Mouse (Mus musculus) intestine, postnatal 0 days (tissue): ENCODE measurements around the gene Ankfy1. TPM values are rescaled to one million over a fixed set of nuclear protein-coding genes. Genes with fewer than 3 reads are reported as not detected.

Experiments used
- ATAC-seq: fragments of 200-750 bp; cut with Nextera tagmentation; 2 replicates; pipeline ENCODE4 v1.8.0; 2017; ENCODE audit warnings: mild to moderate bottlenecking, moderate TSS enrichment, moderate library complexity
- H3K27ac ChIP-seq: fragments of 300-500 bp; sonication (generic); 2 replicates; pipeline ENCODE4 v1.5.1; 2014; ENCODE audit warnings: mild to moderate bottlenecking, low read depth, low read length, moderate library complexity
- H3K27me3 ChIP-seq: fragments of 300-500 bp; sonication (generic); replicated peaks from 2 replicates; pipeline ENCODE4 v1.6.1; 2014; ENCODE audit warnings: low read length, mixed read lengths; ENCODE audit not compliant: control insufficient read depth, insufficient read depth
- H3K36me3 ChIP-seq: fragments of 300-500 bp; sonication (generic); 2 replicates; pipeline ENCODE4 v1.6.1; 2014; ENCODE audit warnings: mild to moderate bottlenecking, moderate library complexity; ENCODE audit not compliant: control insufficient read depth, insufficient read depth
- H3K4me1 ChIP-seq: fragments of 300-500 bp; sonication (generic); replicated peaks from 2 replicates; pipeline ENCODE4 v1.6.1; 2014; ENCODE audit warnings: antibody characterized with exemption, low read length, mixed read lengths; ENCODE audit not compliant: control insufficient read depth, insufficient read depth
- H3K4me2 ChIP-seq: fragments of 300-500 bp; sonication (generic); replicated peaks from 2 replicates; pipeline ENCODE4 v1.6.1; 2014; ENCODE audit warnings: low read depth, mild to moderate bottlenecking, moderate library complexity
- H3K4me3 ChIP-seq: fragments of 300-500 bp; sonication (generic); 2 replicates; pipeline ENCODE4 v1.5.1; 2014; ENCODE audit warnings: low read depth, low read length
- H3K9ac ChIP-seq: fragments of 300-500 bp; sonication (generic); 2 replicates; pipeline ENCODE4 v1.6.1; 2014; ENCODE audit warnings: mild to moderate bottlenecking, low read depth, low read length
- H3K9me3 ChIP-seq: fragments of 300-500 bp; sonication (generic); 2 replicates; pipeline ENCODE4 v1.6.1; 2016; ENCODE audit warnings: mixed run types; ENCODE audit not compliant: control insufficient read depth
- CTCF ChIP-seq: sonication (generic); IDR thresholded peaks from 2 replicates; pipeline ENCODE4 v1.5.1; 2016; ENCODE audit warnings: low read depth, mild to moderate bottlenecking, control low read depth, antibody characterized with exemption, moderate library complexity
- WGBS: fragments of 180-500 bp; shearing (Covaris S2); extraction: QIAGEN DNeasy Blood & Tissue Kit; methylation state at CpG from one replicate; pipeline ENCODE4 v1.1.7; 2014; 5-methylcytosine and 5-hydroxymethylcytosine counted together
- polyA plus RNA-seq: library from polyadenylated mRNA; unstranded; fragments of >200 nt; fragmentation: Nextera tagmentation; extraction: Ambion mirVana; gene quantifications from 2 replicates; pipeline ENCODE4 v1.2.1, GENCODE M21; 2015

The Ankfy1 gene
- 8.3 and 9.0 TPM in 2 replicates for polyA plus RNA-seq

GRCm38 (mm10) chr11:72689551-72690510 is at the start of gene Ankfy1:
Gene Ankfy1 (plus strand): TSS chr11:72690006.
- no peaks in the 10 kb centered on the region for H3K27me3 ChIP-seq
- ATAC-seq = peak; percentile 98
- peak within 1 kb of the TSS; percentile 95 for H3K4me3 ChIP-seq
- H3K9me3 ChIP-seq = no peaks in the 10 kb centered on the region
- under 1% methylated on average over 55 of the region's 56 CpGs for WGBS
- H3K4me2 ChIP-seq = peak within 1 kb of the TSS; percentile 68
- peak within 1 kb of the TSS; percentile 78 for H3K9ac ChIP-seq
- no peaks in the 10 kb centered on the region; the same call in 1 of the 2 replicates for H3K36me3 ChIP-seq
- TF ChIP-seq CTCF = no peak
- H3K27ac ChIP-seq = peak within 1 kb of the TSS; percentile 75
- H3K4me1 ChIP-seq = 0 out of 2 replicates have a peak, but pooled peaks cover 6% of the 10 kb centered on the region

GRCm38 (mm10) chr11:72642730-72643129 is 47.1 kb upstream of the Ankfy1 start:
- ATAC-seq = no peak
- TF ChIP-seq CTCF = no peak
- Histone ChIP-seq H3K4me2 (no peak overlapping the region), H3K4me1 (no peaks in the 10 kb centered on the region), H3K36me3 (no peaks in the 10 kb centered on the region), H3K4me3 (no peak overlapping the region), H3K27me3 (no peaks in the 10 kb centered on the region), H3K9ac (no peak overlapping the region), H3K27ac (no peak overlapping the region), H3K9me3 (no peaks in the 10 kb centered on the region)
- 71% methylated on average over 4 of the region's 4 CpGs for WGBS

GRCm38 (mm10) chr11:72645386-72645785 is 44.4 kb upstream of the Ankfy1 start:
- no peak overlapping the region for H3K4me3 ChIP-seq
- no peaks in the 10 kb centered on the region for H3K36me3 ChIP-seq
- no peak overlapping the region for H3K27ac ChIP-seq
- no peaks in the 10 kb centered on the region for H3K4me1 ChIP-seq
- no peak for TF ChIP-seq CTCF
- H3K9me3 ChIP-seq = no peaks in the 10 kb centered on the region
- no peak overlapping the region for H3K4me2 ChIP-seq
- H3K27me3 ChIP-seq = no peaks in the 10 kb centered on the region
- 72% methylated on average over 5 of the region's 5 CpGs for WGBS
- H3K9ac ChIP-seq = no peak overlapping the region
- no peak for ATAC-seq

- H3K27ac ChIP-seq = no peak overlapping the region
- H3K27me3 ChIP-seq = no peaks in the 10 kb centered on the region
- no peak for TF ChIP-seq CTCF
- H3K9me3 ChIP-seq = no peaks in the 10 kb centered on the region
- WGBS = 80% methylated on average over 2 of the region's 2 CpGs
- H3K9ac ChIP-seq = no peak overlapping the region
- H3K4me1 ChIP-seq = no peaks in the 10 kb centered on the region
- no peak overlapping the region for H3K4me2 ChIP-seq
- H3K36me3 ChIP-seq = no peaks in the 10 kb centered on the region
- no peak overlapping the region for H3K4me3 ChIP-seq
- ATAC-seq = no peak
Measured at GRCm38 (mm10) chr11:72650347-72650746, 39.5 kb upstream of the Ankfy1 start.

GRCm38 (mm10) chr11:72659918-72660317 is 29.9 kb upstream of the Ankfy1 start:
- no peak overlapping the region for H3K4me2 ChIP-seq
- ATAC-seq = no peak
- no peaks in the 10 kb centered on the region for H3K4me1 ChIP-seq
- H3K9ac ChIP-seq = no peak overlapping the region
- H3K9me3 ChIP-seq = no peaks in the 10 kb centered on the region
- peak; percentile 52 for TF ChIP-seq CTCF
- no peaks in the 10 kb centered on the region for H3K36me3 ChIP-seq
- no peaks in the 10 kb centered on the region for H3K27me3 ChIP-seq
- no peak overlapping the region for H3K27ac ChIP-seq
- no peak overlapping the region for H3K4me3 ChIP-seq

GRCm38 (mm10) chr11:72660359-72660758 is 29.4 kb upstream of the Ankfy1 start:
- Histone ChIP-seq H3K9me3 (no peaks in the 10 kb centered on the region), H3K36me3 (no peaks in the 10 kb centered on the region), H3K27me3 (no peaks in the 10 kb centered on the region), H3K9ac (no peak overlapping the region), H3K4me1 (no peaks in the 10 kb centered on the region), H3K4me3 (no peak overlapping the region), H3K4me2 (no peak overlapping the region), H3K27ac (no peak overlapping the region)
- no peak for ATAC-seq
- WGBS = 100% methylated on average over 1 of the region's 1 CpGs
- no peak for TF ChIP-seq CTCF
